Mouse (Mus musculus) spleen, adult 2 months (tissue): ENCODE measurements around the gene Rnase11.

ENCODE experiments used
- CTCF ChIP-seq: fragments of 200-500 bp; IDR thresholded peaks from 2 replicates; pipeline ENCODE4 v1.5.1; 2011; ENCODE audit warnings: mild to moderate bottlenecking, inconsistent platforms; ENCODE audit not compliant: insufficient read depth, insufficient read length, insufficient replicate concordance; ENCODE audit errors: extremely low read depth
- POLR2A ChIP-seq: fragments of 200-500 bp; IDR thresholded peaks from 2 replicates; pipeline ENCODE4 v1.6.1; 2011; ENCODE audit warnings: low read depth, low read length, inconsistent platforms

GRCm38 (mm10) chr14:51047846-51048245 lies 2.1 kb downstream of the Rnase11 start:
- TF ChIP-seq CTCF (no peak), POLR2A (no peak)
